Mouse (Mus musculus) neutrophil, adult 83 days (primary cell): ENCODE measurements around the gene Tmprss11c. TPM values are rescaled to one million over a fixed set of nuclear protein-coding genes. Genes with fewer than 3 reads are reported as not detected.

Experiments used
- total RNA-seq, 2 experiments: library from RNA; stranded (reverse); gene quantifications; one replicate each; pipeline ENCODE4 v1.2.4; 2023

The Tmprss11c gene
- total RNA-seq, result not detected

DNA sequence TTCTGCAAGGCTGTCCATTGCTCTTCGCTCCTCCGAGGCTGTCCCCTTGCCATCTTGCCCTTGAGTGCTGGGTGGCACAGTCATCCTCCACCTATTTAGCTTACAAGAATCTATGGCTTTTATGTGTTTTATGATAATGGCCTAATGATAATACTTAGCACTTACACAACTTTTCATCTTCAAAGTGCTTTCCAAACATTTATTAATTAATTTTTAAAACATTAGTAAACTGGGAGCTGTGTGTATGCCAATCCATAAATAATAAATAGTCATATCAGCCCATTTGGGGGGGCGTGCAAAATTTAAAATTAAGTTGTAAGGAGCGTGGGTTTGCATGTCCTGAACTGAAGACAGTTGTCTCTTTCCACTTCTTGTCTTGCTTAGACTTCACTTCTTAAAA, at the start of gene Tmprss11c:
Gene Tmprss11c (minus strand): TSS at position 101 of the 400 bp plus-strand sequence.

DNA sequence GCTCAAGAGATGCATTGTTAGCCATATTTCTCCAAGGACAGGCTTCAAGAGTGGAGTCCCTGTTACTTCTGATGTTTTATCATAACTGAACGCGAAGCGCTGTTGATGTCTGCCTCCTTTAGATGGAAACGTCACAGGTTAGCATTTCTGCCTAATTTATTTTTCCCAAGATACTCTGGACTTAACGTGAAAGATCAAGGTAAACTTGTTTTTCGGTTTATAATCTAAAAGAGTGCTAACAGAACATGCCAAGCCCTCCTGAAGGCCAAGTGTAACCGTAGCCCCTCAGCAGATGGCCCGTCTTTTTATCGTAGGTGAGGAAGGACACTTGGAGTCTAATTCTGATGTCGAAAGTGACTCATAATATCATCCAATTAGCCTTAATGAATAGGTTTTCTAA, 91.3 kb downstream of the Tmprss11c start, which contains the start of gene Gnrhr:
Gene Gnrhr (minus strand): TSS at position 101 of the 400 bp plus-strand sequence.

Other genes starting within 250 kb of the Tmprss11c start
- 10 to 100 TPM; 17.8 to 21.2 TPM for gene Cenpc1, start 223.7 kb downstream of the Tmprss11c start, total RNA-seq
- gene Stap1, start 217.6 kb downstream of the Tmprss11c start, total RNA-seq, result 10 to 100 TPM; 55.8 to 57.1 TPM
- gene Uba6, start 116.5 kb downstream of the Tmprss11c start, total RNA-seq, result 10 to 100 TPM in 1 of 2 experiments, 1 to 10 TPM in 1; 9.6 to 10.4 TPM
- not detected for gene Gnrhr, start 91.4 kb downstream of the Tmprss11c start, total RNA-seq
- gene Tmprss11d, start 84.1 kb upstream of the Tmprss11c start, total RNA-seq, result not detected
- gene Tmprss11a, start 179.7 kb upstream of the Tmprss11c start, total RNA-seq, result not detected
- not detected for gene Tmprss11g, start 229.3 kb upstream of the Tmprss11c start, total RNA-seq